Mouse (Mus musculus): ENCODE measurements at regions not wholly inside any gene's neighbourhood (a gene's known extent, or its start where the extent isn't known, plus 50 kb on each side); places are given as distances from the start of the nearest gene placed in this dataset.

- no peaks in the 10 kb centered on the region for H3K9me3 ChIP-seq (replicated peaks; ENCODE audit: insufficient read depth, low read length)
Observed at GRCm38 (mm10) chr6:107319565-107319964, 210.0 kb upstream of the Lrrn1 start.

GRCm38 (mm10) chr6:107350503-107350902, 179.1 kb upstream of the Lrrn1 start:
- Histone ChIP-seq H3K27ac (ENCODE audit: control insufficient read depth, low read depth, low read length) (no peak overlapping the region), H3K79me2 (ENCODE audit: control insufficient read depth, insufficient read depth, low read length, poor library complexity) (no peaks in the 10 kb centered on the region), H3K27me3 (ENCODE audit: control insufficient read depth in 1 of 2, insufficient read depth in 2 of 2, low read length in 2 of 2) (no peaks in the 10 kb centered on the region), H3K9ac (ENCODE audit: control insufficient read depth, low read depth, low read length, poor library complexity, severe bottlenecking) (no peak overlapping the region), H3K4me3 (ENCODE audit: control insufficient read depth in 1 of 2, insufficient read depth in 1 of 2, low read depth in 2 of 2, low read length in 2 of 2) (no peak overlapping the region), H3K9me3 (replicated peaks; ENCODE audit: insufficient read depth, low read length) (no peaks in the 10 kb centered on the region), H3K4me1 (ENCODE audit: control insufficient read depth in 1 of 2, insufficient read depth in 2 of 2, low read length in 2 of 2) (no peaks in the 10 kb centered on the region), H3K36me3 (ENCODE audit: control insufficient read depth in 1 of 2, insufficient read depth in 2 of 2, low read length in 2 of 2) (no peaks in the 10 kb centered on the region)
- no peak for DNase-seq (ENCODE audit: low read depth, low spot score)
- TF ChIP-seq MXI1 (IDR thresholded peaks at IDR 0.05; ENCODE audit: low read depth, low read length) = no peak
- no peak for TF ChIP-seq MYC (IDR thresholded peaks at IDR 0.05; ENCODE audit: low read depth, low read length)
- TF ChIP-seq NRF1 (IDR thresholded peaks at IDR 0.05; ENCODE audit: insufficient read depth, low read depth, low read length, poor library complexity, severe bottlenecking) = no peak
- no peak for TF ChIP-seq TAL1 (IDR thresholded peaks at IDR 0.05; ENCODE audit: low read length)
- TF ChIP-seq CTCF (IDR thresholded peaks at IDR 0.05 in 2 of 3, conservative IDR thresholded peaks at IDR 0.05 in 1 of 3; ENCODE audit: control insufficient read depth in 1 of 3, insufficient read depth in 1 of 3, low read depth in 2 of 3, low read length in 3 of 3, poor library complexity in 1 of 3, severe bottlenecking in 1 of 3) = no peak
- TF ChIP-seq MAFK (IDR thresholded peaks at IDR 0.05; ENCODE audit: borderline replicate concordance, low read depth, low read length) = no peak
- no peak for TF ChIP-seq ZKSCAN1 (IDR thresholded peaks at IDR 0.05; ENCODE audit: low read depth, low read length)
- no peak for TF ChIP-seq E2F4 (IDR thresholded peaks at IDR 0.05; ENCODE audit: borderline replicate concordance, low read depth, low read length)
- no peak for TF ChIP-seq ZC3H11A (IDR thresholded peaks at IDR 0.05; ENCODE audit: low read depth, low read length)
- TF ChIP-seq NELFE (IDR thresholded peaks at IDR 0.05; ENCODE audit: low read depth, low read length) = no peak
- no peak for TF ChIP-seq KAT2A (conservative IDR thresholded peaks at IDR 0.05; ENCODE audit: low read depth, low read length)
- TF ChIP-seq MAX (IDR thresholded peaks at IDR 0.05; ENCODE audit: low read length) = no peak
- no peak for TF ChIP-seq POLR2AphosphoS5 (IDR thresholded peaks at IDR 0.05; ENCODE audit: borderline replicate concordance, low read depth, low read length)
- TF ChIP-seq CHD2 (IDR thresholded peaks at IDR 0.05; ENCODE audit: low read length) = no peak
- TF ChIP-seq GATA1 (IDR thresholded peaks at IDR 0.05; ENCODE audit: low read depth, low read length) = no peak
- TF ChIP-seq ZNF384 (IDR thresholded peaks at IDR 0.05; ENCODE audit: low read depth, low read length) = no peak
- no peak for TF ChIP-seq MEF2A (IDR thresholded peaks at IDR 0.05; ENCODE audit: extremely low read depth, insufficient replicate concordance, low read depth, low read length, poor library complexity, severe bottlenecking)
- TF ChIP-seq ELF1 (IDR thresholded peaks at IDR 0.05; ENCODE audit: low read depth, low read length) = no peak
- TF ChIP-seq TBP (IDR thresholded peaks at IDR 0.05; ENCODE audit: low read depth, low read length) = no peak
- TF ChIP-seq RCOR1 (IDR thresholded peaks at IDR 0.05; ENCODE audit: low read depth, low read length) = no peak

More at GRCm38 (mm10) chr6:107319565-107319964, 210.0 kb upstream of the Lrrn1 start:
- Histone ChIP-seq H3K4me3 (ENCODE audit: control insufficient read depth in 1 of 2, insufficient read depth in 1 of 2, low read depth in 2 of 2, low read length in 2 of 2) (no peak overlapping the region), H3K36me3 (ENCODE audit: control insufficient read depth in 1 of 2, insufficient read depth in 2 of 2, low read length in 2 of 2) (no peaks in the 10 kb centered on the region), H3K27me3 (ENCODE audit: control insufficient read depth in 1 of 2, insufficient read depth in 2 of 2, low read length in 2 of 2) (no peaks in the 10 kb centered on the region), H3K27ac (ENCODE audit: control insufficient read depth, low read depth, low read length) (no peak overlapping the region), H3K79me2 (ENCODE audit: control insufficient read depth, insufficient read depth, low read length, poor library complexity) (no peaks in the 10 kb centered on the region), H3K4me1 (ENCODE audit: control insufficient read depth in 1 of 2, insufficient read depth in 2 of 2, low read length in 2 of 2) (no peaks in the 10 kb centered on the region), H3K9ac (ENCODE audit: control insufficient read depth, low read depth, low read length, poor library complexity, severe bottlenecking) (no peak overlapping the region)
- TF ChIP-seq MEF2A (IDR thresholded peaks at IDR 0.05; ENCODE audit: extremely low read depth, insufficient replicate concordance, low read depth, low read length, poor library complexity, severe bottlenecking) = no peak
- no peak for TF ChIP-seq ZMIZ1 (IDR thresholded peaks at IDR 0.05; ENCODE audit: low read depth, low read length)
- no peak for TF ChIP-seq TAL1 (IDR thresholded peaks at IDR 0.05; ENCODE audit: low read length)
- TF ChIP-seq E2F4 (IDR thresholded peaks at IDR 0.05; ENCODE audit: borderline replicate concordance, low read depth, low read length) = no peak
- no peak for TF ChIP-seq ZKSCAN1 (IDR thresholded peaks at IDR 0.05; ENCODE audit: low read depth, low read length)
- no peak for TF ChIP-seq POLR2AphosphoS5 (IDR thresholded peaks at IDR 0.05; ENCODE audit: borderline replicate concordance, low read depth, low read length)
- no peak for TF ChIP-seq USF1 (IDR thresholded peaks at IDR 0.05; ENCODE audit: low read depth, low read length)
- no peak for TF ChIP-seq HCFC1 (IDR thresholded peaks at IDR 0.05; ENCODE audit: low read depth, low read length)
- TF ChIP-seq POLR2A (IDR thresholded peaks at IDR 0.05; ENCODE audit: control insufficient read depth in 1 of 2, insufficient read depth in 1 of 2, low read depth in 1 of 2, low read length in 2 of 2, poor library complexity in 1 of 2) = no peak
- TF ChIP-seq CTCF (IDR thresholded peaks at IDR 0.05 in 2 of 3, conservative IDR thresholded peaks at IDR 0.05 in 1 of 3; ENCODE audit: control insufficient read depth in 1 of 3, insufficient read depth in 1 of 3, low read depth in 2 of 3, low read length in 3 of 3, poor library complexity in 1 of 3, severe bottlenecking in 1 of 3) = no peak
- no peak for TF ChIP-seq RAD21 (IDR thresholded peaks at IDR 0.05; ENCODE audit: low read depth, low read length)
- no peak for TF ChIP-seq MYC (IDR thresholded peaks at IDR 0.05; ENCODE audit: low read depth, low read length)
- no peak for TF ChIP-seq SMC3 (IDR thresholded peaks at IDR 0.05; ENCODE audit: low read depth, low read length)
- TF ChIP-seq CHD2 (IDR thresholded peaks at IDR 0.05; ENCODE audit: low read length) = no peak
- TF ChIP-seq MYB (IDR thresholded peaks at IDR 0.05; ENCODE audit: low read depth, low read length) = no peak
- TF ChIP-seq GABPA (IDR thresholded peaks at IDR 0.05; ENCODE audit: low read depth, low read length) = no peak
- no peak for TF ChIP-seq EP300 (IDR thresholded peaks at IDR 0.05; ENCODE audit: low read depth in 1 of 2, low read length in 2 of 2)
- no peak for DNase-seq (ENCODE audit: low read depth, low spot score)

All from MEL (cell line).